Mouse (Mus musculus): Measurements from ENCODE around the gene Anln. TPM values are rescaled to one million over a fixed set of nuclear protein-coding genes. Genes with fewer than 3 reads are reported as not detected.
"Not testable (repeated sequence)": the region's sequence is repeated elsewhere in the genome, so short reads cannot be mapped to it uniquely, and the experiment has no call there.

Gene Anln
- total RNA-seq (2021), result 8.6 and 15.6 TPM in 2 replicates
- long read RNA-seq, full-length matches to known transcripts, result 2 of 5 reads
- long read RNA-seq, partial matches to known transcripts, result 0 of 5 reads
- long read RNA-seq, other reads (novel, unspliced or antisense), result 3 of 5 reads

DNA sequence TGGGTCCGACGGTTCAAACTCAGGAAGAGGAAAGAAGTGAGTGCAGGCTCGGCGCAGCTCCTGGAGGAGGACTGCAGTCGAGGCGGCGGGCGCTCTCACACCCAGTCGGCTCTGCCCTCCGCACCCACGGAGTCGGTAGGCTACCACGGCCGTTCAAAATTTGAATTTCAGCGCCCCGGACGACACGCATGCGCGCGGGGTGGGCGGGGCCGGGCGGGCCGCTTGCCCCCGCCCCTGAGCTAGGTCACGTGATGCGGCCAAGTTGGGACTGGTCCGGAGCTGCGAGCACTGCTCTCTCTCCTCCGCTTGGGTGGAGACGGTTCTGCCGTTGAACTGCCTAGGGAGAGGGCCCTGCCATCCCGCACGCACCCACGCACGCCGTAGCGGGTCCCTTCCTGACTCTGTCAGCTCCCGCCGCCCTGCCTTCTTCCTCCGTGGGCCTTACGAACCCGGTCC lies at the start of gene Anln:
Anln (minus strand) TSS at position 168 of the 456 bp plus-strand sequence.
- DNase-seq, result peak; percentile 98

DNA sequence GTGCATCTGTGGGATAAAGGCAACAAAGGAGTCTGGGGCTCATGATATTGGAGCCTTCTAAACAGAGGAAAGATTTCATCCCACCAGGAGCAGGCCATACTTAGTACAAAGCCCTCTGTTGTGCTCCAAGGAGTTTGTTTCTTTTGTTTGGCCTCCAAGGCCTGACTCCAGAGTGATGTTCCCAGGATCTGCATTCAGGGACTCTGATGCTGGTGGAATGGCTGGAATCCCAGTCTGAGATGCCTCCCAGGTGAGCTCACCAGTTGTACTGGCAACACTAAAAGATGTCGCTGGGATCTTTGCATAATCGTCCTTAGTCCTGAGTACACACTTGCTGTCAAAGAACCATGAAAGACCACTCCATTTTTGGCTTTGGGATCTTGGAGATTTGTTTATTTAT lies 45.1 kb upstream of the Anln start:
- no peak for DNase-seq

DNA sequence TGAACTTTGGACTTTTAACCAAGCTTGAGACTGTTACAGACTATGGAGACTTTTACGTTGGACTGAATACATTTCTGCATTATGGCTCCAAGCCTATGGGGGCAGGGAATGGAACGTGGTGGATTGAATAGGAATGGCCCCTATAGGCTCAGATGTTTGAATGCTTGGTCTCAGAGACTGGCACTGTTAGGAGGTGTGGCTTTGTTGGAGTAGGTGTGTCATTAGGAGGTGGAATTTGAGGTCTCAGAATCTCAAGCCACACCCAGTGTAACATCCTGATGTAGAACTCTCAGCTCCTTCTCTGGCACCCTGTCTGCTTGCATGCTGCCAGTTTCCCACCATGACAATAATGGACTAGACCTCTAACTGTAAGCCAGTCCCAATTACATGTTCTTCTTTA lies 44.2 kb upstream of the Anln start:
- no peak for DNase-seq

DNA sequence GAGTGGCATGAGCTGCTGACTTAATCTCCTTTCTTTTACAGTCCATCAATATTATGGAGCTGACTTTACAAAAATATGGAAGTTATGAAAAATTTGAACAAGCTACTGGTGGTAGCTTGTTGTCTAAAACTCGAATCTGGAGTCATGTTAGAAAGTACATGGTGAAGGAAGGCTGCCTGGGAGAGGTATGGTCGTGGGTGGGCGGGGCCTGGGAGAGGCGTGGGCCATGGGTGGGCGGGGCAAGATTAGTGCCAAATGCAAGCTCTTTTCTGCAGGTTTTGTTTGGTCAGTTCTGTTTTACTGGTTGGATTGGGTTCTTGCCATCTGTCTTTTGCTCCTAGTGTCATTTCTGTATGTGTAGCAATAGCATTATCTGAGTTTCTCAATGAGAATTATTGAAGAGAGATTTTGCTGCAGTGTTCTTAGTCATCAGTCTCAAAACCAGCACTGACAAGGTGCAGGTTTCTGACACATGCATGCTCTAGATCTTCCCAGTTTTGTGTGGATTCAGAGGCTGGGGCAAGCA lies 41.4 kb upstream of the Anln start:
- no peak for DNase-seq

DNA sequence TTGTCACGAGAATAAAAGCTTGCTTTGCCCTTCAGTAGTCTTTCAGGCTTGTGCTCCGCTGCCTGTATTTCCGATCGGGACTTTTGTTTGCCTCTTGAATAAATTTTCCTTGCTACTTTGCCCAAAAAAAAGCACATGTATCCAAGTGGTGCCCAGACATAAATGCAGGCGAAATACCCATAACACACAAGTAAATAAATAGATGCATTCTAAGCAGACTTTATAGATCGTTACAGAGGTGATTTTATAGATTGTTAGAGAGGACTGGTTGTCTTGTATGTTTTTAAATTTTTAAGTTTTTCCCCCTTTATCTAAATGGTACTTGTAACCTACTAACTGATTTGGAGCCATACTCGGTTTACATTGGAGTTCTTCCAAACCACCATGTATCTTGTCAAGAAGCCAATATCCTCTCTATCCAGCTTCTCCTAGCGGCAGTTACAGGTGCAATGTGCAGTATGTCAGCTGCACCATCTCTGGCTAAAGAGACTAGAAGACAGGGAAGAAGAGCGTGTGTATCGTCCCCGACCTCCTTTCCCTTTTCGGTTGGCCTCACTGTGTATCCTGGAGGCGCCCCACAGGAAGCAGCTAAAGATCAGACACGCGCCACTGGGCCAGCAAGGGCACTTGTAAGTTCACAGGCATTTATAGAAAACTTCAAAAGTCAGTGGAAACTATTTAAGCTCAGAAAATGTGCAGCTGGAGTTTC lies 40.7 kb upstream of the Anln start:
- DNase-seq, result no peak

DNA sequence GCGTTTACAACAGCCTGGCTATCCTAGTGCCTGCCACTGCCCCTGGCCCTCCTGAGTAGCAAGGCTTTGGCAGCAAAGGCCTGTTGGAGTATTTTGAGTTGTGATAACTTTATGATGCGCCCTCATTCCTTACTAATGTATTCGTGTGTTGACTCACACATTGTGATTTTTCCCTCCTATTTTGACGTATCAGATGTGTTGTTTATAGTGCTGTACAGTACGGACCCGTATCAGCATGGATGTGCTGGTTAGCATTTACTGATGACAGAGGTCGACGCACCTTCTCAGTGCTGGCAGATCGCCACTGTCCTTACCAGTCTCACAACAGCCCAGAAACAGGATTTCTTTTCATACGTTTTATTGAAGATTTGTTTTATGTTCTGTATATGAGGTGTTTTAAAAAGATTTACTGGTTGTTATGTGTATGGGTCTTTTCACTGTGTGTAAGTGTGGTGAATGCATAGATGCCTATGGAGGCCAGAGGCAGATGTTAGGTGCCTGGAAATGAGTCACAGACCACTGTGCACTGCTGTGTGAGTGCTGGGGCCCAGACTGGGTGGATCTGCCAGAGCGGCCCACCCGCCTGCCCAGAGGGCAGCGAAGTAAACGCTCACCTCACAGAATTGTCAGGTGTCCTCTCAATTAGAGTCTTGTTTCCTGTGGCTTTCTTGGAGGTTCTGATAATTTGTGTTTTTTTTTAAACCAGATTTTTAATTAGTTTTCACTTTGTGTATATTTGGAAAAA lies 39.9 kb upstream of the Anln start:
- no peak for DNase-seq

DNA sequence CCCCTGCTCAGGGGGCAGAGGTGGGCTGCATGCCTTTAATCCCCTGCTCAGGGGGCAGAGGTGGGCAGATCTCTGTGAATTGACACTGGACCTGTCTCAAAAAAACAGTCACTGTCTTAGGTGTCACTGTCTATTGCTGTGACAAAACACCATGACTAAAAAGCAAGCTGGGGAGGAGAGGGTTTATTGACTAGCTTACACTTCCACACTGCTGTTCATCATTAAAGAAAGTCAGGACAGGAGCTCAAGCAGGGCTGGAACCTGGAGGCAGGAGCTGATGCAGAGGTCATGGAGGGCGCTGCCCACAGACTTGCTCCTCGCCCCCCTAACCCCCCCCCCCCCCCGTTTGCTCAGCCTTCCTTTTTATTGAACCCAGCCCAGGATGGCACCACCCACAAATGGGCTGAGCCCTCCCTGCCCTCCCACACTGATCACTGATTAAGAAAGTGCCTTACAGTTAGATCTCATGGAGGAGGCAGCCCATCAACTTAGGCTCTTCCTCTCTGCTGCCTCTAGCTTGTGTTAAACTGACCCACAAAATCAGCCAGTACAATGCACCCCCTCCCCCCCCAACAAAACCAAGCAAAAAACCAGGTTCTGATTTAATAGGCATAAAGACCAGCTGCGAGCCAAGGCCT lies 39.2 kb upstream of the Anln start:
- no peak for DNase-seq

DNA sequence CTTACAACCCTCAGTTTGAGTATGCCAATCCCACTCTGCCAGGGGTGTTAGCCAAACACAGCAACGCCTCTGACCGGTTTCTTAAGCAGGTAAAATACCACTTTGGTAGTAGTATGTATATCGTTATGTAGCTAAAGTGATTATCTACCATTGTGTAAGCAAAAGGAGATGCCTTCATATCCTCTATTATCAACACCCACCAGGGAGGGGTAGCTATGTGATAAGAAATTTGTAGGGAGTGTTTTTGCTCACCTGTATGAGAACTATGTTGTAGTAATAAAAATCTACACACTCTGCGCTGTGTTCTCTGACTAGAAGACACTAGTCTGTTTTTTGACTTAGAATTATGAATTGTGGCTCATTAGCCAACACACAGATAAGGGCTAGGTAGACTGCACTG lies 35.7 kb upstream of the Anln start:
- no peak for DNase-seq

DNA sequence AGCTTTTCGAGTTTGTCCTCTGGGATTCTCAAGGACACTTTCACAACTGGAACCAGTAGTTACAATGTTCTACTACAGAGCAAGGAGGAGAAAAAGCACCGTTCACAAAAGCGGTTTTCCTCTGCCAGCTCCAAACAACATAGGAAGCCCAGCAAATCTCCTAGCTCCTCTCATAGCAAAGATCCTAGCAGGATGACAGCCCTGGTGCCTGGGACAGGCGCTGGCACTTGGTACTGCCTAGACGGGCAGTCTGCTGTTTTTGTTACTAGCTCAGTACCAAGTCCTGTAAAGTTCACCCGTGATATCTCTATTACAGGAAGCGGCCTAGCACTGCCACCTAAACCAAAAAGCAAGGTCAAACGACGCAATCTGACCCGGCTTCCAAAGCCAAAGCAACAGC lies 35.2 kb upstream of the Anln start:
- peak; percentile 14 for DNase-seq

DNA sequence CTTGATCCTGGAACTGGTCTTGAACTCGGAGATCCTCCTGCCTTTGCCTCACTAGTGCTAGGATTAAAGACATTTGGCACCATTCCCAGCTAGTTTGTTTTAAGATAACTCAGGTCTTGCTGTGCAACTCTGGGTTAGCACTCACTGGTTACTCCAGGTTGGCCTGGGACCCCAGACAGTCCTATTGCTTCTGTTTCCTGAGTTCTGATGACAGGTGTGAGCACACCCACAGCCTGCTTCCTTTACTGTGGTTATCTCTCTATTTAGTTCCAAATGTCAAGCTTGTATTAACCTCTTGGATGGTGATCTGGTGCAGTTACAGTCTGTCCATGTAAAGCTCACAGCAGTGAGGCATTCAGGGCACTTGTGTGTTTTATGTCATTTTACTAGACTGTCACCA lies 34.5 kb upstream of the Anln start:
- DNase-seq, result no peak

DNA sequence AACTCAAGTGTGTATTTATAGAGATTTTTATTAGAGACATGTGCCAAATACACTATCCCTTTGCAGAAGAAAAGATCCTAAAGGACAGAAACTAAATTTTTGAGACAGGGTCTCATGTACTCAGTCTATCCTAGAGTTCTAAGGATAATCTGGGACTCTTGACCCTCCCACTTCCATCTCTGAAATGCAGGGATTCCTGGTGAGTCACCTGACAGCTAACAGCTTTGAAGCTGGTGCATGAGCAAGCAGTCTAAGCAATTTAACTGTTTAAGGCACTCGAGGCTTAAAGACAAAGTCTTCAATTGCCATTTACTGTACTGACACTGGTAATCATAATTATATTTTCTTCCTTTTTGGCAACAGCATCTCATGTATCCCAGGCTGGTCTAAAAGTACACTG lies 33.6 kb upstream of the Anln start:
- DNase-seq, result no peak

DNA sequence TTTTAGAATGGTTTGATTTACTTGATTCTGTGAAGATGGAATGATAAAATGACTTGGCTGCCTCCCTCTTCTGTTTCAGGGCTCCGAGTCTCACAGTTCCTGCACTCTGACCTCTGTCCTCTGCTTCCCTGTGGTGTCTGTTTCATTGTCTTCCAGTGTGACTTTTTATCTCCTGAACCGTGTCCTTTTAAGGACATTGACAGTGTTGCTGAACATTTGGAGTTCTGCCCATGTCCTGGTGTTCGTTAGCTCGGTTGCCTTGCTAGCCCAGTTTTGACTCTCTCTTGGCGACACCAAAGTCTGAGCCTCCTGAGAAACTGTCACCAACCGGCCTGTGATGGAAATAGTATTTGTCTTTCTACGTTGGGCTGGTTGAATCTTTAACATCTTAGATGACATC lies 31.5 kb upstream of the Anln start:
- no peak for DNase-seq

DNA sequence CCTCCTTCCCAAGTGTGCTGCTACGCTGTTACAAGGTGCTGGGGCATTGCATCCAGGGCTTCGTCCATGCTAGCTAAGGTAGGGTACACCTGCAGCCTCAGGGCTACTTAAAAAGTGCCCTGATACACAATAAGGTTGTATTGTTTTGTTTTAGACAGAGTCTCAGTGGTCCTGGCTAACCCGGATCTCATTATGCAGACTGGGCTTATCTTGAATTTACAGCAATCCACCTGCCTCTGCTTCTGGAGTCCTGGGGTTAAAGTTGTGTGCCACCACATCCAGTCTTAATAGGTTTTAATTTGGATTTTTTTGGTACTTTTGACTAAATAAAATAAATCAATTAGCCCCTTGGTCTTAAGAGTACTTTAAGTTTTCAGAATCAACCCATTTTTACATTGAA lies 30.9 kb upstream of the Anln start:
- DNase-seq, result no peak

DNA sequence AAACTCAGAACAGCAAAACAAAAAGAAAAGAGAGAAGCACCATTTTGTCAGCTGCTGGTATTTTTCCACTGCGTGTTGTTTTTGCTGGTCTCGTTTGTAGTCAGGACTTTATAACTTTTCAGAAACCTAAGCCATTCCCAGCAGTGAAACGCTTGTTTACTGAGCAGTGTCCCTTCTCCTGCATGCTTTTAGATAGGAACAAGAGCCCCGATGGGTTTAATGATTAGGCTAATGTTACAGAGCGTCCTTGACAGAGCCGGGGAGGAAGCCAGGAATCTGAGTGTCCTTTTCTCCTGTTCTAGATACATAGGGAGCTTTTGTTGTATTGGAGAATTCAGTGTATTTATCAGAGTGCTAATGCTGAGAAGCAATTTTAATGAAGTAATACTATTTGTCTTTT lies 28.6 kb upstream of the Anln start:
- no peak for DNase-seq

DNA sequence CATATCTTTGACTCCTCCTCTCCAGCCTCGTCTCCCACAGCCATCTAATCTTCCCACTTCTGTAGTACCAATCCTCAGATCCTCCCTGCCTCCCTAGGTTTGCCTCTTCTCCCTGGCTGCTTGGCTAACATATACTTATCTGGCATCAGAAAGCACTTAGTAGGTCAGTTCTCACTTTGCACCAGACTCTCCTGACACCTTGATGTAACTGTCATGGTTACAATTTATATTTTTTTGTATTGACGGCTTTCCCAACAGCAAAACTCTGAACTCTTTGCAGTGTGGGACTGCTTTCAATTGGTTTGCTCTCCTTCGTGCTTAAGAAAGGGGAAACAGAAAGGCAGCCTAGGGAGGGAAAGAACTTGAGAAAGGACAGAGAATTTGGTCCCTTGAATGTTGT lies 27.2 kb upstream of the Anln start:
- no peak for DNase-seq

DNA sequence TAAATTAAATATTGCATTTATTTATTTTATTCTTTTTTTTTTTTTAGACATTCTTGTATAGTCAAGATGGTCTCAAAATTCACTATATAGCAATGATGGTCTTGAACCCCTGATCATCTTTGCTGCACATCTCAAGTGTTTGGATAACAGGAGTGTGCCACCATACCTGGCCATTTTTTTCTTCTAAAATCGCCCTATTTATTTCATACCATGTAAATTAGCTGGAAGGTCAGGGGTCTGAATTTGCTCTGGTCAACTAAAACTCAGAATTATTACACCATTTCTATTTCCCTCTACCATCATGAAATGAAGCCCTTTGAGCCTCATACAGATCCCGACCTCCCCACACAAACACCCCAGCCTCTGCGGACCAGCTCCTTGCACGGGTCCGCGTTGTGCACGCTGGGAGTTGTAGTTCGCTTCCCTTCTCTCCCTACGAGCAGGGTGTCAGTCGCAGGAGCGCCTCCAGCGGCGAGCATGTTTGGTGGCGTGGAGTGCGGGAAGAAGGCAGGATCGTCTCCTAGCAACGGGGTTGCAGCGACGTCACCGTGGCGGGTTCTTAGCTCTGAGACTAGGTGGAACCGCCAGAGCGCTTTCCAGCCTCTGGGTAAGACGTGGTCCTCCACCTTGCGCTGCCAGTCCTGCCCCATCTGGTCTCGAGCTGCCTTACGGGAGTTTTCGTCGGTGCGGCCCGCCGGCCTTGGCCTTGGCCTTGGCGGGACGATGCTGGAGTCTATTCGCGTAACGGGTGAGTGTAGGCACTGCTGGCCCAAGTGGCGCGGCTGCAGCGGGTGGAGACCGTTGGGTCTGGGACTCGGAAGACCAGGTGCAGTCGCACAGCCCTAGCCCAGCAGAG lies 22.2 kb upstream of the Anln start, which contains the start of gene 9530077C05Rik:
9530077C05Rik (plus strand) TSS at position 512 of the 856 bp plus-strand sequence.
- DNase-seq, result peak; percentile 92

DNA sequence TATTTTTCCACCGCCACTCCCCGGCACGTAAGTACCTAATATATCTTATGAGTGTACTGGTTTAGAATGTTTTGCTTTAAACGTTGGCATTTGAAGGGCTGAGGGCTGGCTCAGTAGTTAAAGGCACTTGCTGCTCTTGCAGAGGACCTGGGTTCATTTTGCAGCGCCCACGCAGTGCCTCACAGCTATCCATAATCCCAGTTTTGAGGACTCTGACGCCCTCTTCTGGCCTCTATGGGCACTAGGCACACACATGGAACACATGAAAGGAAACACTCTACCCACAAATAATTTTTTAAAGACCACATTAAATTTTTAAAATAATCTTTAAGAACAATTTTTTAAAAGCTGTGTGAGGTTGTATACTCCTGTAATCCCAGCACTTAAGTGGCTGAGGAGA lies 20.5 kb upstream of the Anln start:
- DNase-seq, result no peak

DNA sequence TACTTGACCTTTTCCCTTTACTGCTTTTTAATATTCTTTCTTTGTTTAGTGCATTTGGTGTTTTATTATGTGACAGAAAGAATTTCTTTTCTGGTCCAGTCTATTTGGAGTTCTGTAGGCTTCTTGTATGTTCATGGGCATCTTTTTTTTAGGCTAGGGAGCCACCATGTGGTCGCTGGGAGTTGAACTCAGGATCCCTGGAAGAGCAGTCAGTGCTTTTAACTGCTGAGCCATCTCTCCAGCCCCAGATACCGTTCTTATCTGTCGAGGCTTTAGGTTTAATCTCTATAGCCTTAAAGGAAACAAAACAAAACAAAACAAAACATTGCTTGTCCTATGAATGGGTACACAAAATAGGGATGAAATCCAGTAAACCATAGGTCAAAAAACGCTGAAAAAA lies 19.4 kb upstream of the Anln start:
- DNase-seq, result not testable (repeated sequence)

DNA sequence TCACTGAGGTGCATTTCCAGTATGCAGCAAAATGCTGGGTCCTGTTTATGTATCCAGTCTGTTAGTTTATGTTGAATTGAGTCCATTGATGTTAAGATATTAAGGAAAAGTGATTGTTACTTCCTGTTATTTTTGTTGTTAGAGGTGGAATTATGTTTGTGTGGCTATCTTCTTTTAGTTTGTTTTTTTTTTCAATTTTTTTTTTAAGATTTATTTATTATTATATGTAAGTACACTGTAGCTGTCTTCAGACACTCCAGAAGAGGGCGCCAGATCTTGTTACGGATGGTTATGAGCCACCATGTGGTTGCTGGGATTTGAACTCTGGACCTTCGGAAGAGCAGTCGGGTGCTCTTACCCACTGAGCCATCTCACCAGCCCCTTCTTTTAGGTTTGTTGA lies 18.6 kb upstream of the Anln start:
- DNase-seq, result not testable (repeated sequence)

DNA sequence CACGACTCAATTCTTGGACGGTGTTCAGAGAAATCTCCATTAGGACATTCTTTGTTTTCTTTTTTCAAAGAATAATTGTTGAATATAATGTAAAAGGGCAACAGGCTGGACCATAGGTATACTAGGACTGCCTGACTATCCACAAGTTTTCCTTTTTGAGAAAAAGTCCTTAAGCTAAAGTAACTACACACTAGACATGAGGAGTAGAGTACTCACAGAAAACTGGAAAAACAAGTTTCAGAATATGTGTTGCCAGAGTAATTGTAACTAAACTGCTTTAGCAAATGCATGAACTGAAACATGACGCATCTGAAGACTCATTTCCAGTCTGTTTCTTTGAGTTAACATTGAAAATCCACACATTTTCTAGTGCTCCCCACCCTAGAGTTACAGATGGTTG lies 16.4 kb upstream of the Anln start:
- DNase-seq, result no peak

DNA sequence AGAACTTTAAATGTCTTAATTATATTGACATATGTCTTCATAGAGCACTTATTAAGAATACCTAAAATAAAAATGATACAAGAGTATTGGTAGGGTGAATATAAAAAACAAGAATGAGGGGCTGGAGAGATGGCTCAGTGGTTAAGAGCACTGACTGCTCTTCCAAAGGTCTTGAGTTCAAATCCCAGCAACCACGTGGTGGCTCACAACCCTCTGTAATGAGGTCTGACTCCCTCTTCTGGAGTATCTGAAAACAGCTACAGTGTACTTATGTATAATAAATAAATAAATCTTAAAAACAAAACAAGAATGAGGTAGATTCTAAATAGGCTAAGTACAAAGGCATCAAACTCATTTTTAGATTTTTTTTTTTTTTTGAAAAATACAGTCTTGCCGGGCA lies 14.5 kb upstream of the Anln start:
- not testable (repeated sequence) for DNase-seq

DNA sequence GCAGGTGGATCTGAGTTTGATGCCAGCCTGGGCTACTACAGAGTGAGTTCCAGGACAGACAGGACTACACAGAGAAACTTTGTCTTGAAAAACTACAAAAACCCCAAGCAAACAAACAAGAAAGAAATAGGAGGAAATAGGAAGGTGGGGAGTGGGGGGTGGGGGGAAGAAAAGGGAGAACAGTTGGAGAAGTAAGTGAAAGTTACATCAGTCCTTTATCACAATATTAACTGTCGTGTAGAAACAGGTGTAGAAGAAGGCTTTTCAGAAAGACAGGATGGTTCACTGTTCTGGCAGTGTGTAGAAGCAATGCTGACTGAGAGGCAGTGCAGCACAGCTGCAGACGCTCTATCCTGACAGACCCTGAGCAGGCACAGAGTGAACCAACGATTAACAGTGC lies 14.0 kb upstream of the Anln start:
- no peak for DNase-seq

Measured in adrenal gland, postnatal 25 days (tissue).